Mouse (Mus musculus): ENCODE measurements at regions not wholly inside any gene's neighbourhood (a gene's known extent, or its start where the extent isn't known, plus 50 kb on each side); places are given as distances from the start of the nearest gene placed in this dataset.
A peak's percentile ranks its signal among the peaks of the same experiment; 100 is the strongest.

DNA sequence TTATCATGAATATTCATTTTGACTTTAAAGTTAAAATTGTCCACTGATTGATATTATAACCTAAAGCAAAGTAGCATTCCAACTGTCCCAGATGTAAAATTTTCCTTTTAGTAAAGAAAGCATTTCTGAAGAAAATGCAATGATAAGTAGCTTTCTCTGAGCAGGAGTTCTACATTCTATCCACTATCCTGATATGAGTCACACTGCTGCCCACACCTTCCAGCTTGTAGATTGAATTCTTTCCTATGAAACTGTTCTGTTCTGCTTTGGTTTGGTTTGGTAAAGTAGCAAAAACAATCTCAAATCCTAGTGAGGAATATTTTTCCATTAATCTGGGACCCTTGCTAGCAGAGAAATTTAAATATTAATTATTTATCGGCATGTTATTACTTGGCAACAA is 304.4 kb downstream of the Ube2cbp start:
- H3K9ac ChIP-seq (ENCODE audit: low read length), result no peak overlapping the region
- DNase-seq (ENCODE audit: low spot score) (no peak), ATAC-seq (replicated peaks; ENCODE audit: low FRiP score) (no peak)
- no peaks in the 10 kb centered on the region for H3K9me3 ChIP-seq (ENCODE audit: control insufficient read depth, low read length)
- no peak overlapping the region for H3K4me3 ChIP-seq (ENCODE audit: low read depth, low read length)
- no peaks in the 10 kb centered on the region for H3K4me1 ChIP-seq (replicated peaks; ENCODE audit: control insufficient read depth, insufficient read depth, low read length)
- no peaks in the 10 kb centered on the region for H3K27me3 ChIP-seq (ENCODE audit: control insufficient read depth, insufficient read depth, low read length)
- no peak overlapping the region for H3K27ac ChIP-seq (ENCODE audit: low read depth, low read length)
- no peak overlapping the region for H3K4me2 ChIP-seq (ENCODE audit: low read depth, low read length, severe bottlenecking)
- H3K36me3 ChIP-seq (ENCODE audit: control insufficient read depth, insufficient read depth, low read length), result no peaks in the 10 kb centered on the region
- WGBS, result 84% methylated on average over 1 of the region's 1 CpGs

DNA sequence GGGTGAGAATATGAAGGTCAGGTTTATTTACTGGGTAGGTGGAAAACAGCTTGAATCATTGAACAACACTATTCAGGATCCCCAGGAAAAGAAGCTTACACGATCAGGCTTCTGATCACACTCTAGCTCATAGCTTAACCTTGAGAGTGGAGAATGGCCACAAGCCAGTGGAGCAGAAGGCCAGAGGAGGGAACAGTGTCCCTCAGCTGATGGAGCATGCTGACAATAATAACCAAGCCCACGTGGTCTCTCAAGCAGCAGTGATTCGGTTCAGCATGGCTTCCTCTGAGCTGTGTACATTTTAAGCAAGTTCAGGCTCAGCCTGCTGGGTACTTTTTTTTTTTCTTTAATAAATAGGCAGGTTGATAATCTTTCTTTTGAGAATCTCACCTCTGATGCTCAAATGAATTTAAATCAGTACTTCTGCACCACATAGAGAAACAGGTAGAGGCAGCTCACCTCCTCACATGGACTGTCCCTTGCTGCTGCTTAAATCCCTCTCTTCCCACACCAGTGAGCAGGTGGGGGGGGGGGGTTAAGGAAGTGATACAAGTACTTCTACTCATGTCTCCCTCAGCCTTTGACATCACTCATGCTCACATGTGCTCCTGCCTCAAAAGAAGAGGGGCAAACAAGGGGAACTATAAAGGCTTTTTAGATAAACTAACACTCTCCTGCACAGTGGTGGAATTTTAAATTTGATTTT is 298.2 kb downstream of the Ube2cbp start:
- Histone ChIP-seq H3K27me3 (ENCODE audit: control insufficient read depth, insufficient read depth, low read length) (no peaks in the 10 kb centered on the region), H3K36me3 (ENCODE audit: control insufficient read depth, insufficient read depth, low read length) (no peaks in the 10 kb centered on the region), H3K9ac (ENCODE audit: low read length) (no peak overlapping the region), H3K4me1 (replicated peaks; ENCODE audit: control insufficient read depth, insufficient read depth, low read length) (no peaks in the 10 kb centered on the region; the same call in 1 of the 2 replicates), H3K27ac (ENCODE audit: low read depth, low read length) (no peak overlapping the region), H3K4me2 (ENCODE audit: low read depth, low read length, severe bottlenecking) (no peak overlapping the region), H3K4me3 (ENCODE audit: low read depth, low read length) (no peak overlapping the region), H3K9me3 (ENCODE audit: control insufficient read depth, low read length) (no peaks in the 10 kb centered on the region)
- ATAC-seq (replicated peaks; ENCODE audit: low FRiP score) (no peak), DNase-seq (ENCODE audit: low spot score) (no peak)
- 65% methylated on average over 3 of the region's 3 CpGs for WGBS

DNA sequence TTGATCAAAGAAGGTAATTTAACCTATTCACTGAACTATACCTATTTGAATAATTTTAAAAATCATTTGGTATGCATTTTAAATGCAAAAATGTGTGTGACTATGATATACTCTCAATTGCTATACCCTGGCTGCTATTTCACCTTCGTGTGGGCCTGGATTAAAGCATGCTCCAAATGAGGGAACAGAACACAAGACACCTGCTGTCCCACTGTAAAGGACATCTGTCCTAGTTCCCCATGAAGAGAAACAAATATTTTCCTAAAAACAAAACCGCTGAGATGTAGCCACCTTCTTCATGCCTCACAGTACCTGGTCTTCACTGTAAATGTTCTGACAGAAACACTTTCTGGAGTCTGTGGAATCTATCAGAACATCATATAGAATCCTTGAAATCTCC is 294.0 kb downstream of the Ube2cbp start:
- H3K36me3 ChIP-seq (ENCODE audit: control insufficient read depth, insufficient read depth, low read length), result no peaks in the 10 kb centered on the region
- no peak overlapping the region for H3K4me3 ChIP-seq (ENCODE audit: low read depth, low read length)
- H3K9ac ChIP-seq (ENCODE audit: low read length), result no peak overlapping the region
- H3K4me1 ChIP-seq (replicated peaks; ENCODE audit: control insufficient read depth, insufficient read depth, low read length), result no peaks in the 10 kb centered on the region; the same call in 1 of the 2 replicates
- no peak overlapping the region for H3K27ac ChIP-seq (ENCODE audit: low read depth, low read length)
- DNase-seq (ENCODE audit: low spot score), result no peak
- WGBS, result 86% methylated on average over 2 of the region's 2 CpGs
- no peaks in the 10 kb centered on the region for H3K9me3 ChIP-seq (ENCODE audit: control insufficient read depth, low read length)
- no peak for ATAC-seq (replicated peaks; ENCODE audit: low FRiP score)
- H3K27me3 ChIP-seq (ENCODE audit: control insufficient read depth, insufficient read depth, low read length), result no peaks in the 10 kb centered on the region
- H3K4me2 ChIP-seq (ENCODE audit: low read depth, low read length, severe bottlenecking), result no peak overlapping the region

DNA sequence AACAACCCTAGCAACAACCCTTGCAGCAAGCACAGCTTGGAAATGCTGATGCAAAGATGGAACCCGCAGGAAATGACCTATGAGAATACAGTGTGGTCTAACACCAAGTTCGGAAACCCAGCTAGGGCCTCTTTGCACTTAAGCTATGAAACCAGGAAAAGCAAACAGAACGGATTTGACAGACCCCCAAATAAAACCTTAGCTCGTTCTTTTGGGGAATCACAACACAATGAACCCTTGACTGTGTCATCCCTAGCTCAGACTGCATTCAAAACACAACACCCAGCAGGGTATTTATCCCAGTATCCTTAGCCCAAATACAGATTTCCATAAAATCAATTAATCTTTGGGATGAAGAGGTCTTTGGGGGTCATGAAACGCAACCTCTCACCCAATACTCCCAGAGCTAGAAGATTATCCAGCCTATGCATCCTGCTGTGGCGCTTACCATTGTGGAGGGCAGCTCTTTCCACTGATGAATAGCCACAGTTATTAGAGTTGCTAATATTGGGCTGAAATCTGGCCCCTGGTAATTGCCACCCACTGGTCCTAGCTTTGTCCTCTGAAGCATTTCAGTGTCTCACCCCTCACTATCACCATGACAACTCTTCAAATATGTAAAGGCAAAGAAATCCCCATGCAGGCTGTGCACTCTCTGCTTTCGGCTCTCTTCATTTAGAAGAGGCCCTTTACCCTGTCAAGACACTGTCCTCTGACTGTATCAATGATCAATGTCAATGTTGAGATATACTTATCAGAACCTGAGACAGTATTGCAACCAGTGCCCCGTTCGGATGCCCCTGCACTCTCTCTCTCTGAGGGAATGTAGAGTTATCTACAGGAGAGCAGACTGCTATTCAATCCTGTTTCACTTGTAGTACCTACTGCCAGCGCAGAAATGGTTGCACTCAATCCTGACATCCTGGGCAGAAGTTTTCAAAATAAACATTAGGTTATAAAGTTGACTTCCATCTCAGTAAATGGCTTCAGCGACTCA is 277.7 kb downstream of the Ube2cbp start:
- Histone ChIP-seq H3K27ac (ENCODE audit: low read depth, low read length) (no peak overlapping the region), H3K4me2 (ENCODE audit: low read depth, low read length, severe bottlenecking) (no peak overlapping the region), H3K9ac (ENCODE audit: low read length) (no peak overlapping the region), H3K9me3 (ENCODE audit: control insufficient read depth, low read length) (no peaks in the 10 kb centered on the region), H3K4me1 (replicated peaks; ENCODE audit: control insufficient read depth, insufficient read depth, low read length) (peaks cover 8% of the 10 kb centered on the region; the same call in 1 of the 2 replicates), H3K36me3 (ENCODE audit: control insufficient read depth, insufficient read depth, low read length) (no peaks in the 10 kb centered on the region), H3K27me3 (ENCODE audit: control insufficient read depth, insufficient read depth, low read length) (no peaks in the 10 kb centered on the region), H3K4me3 (ENCODE audit: low read depth, low read length) (no peak overlapping the region)
- ATAC-seq (replicated peaks; ENCODE audit: low FRiP score), result peak; percentile 91
- peak; percentile 59 for DNase-seq (ENCODE audit: low spot score)
- 25% methylated on average over 11 of the region's 11 CpGs for WGBS

DNA sequence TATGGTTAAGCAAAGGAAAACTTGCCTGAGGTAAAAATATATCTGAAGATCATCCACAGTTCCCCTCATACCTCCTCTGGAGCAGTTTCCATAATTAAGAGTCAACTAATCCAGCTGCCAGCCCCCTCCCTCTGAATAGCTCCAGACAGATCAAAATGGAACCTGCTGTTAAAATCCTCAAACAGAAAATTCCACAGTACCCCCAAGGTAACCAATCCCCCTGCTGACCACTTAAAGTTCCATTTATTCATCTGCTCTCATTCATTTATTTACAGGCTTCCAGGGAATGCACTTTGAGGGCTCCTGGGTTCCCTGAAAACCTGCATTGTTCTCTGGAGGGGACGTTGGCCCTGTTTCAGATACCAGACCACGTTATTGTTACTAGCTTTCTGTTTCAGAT is 275.9 kb downstream of the Ube2cbp start:
- no peak for DNase-seq (ENCODE audit: low spot score)

DNA sequence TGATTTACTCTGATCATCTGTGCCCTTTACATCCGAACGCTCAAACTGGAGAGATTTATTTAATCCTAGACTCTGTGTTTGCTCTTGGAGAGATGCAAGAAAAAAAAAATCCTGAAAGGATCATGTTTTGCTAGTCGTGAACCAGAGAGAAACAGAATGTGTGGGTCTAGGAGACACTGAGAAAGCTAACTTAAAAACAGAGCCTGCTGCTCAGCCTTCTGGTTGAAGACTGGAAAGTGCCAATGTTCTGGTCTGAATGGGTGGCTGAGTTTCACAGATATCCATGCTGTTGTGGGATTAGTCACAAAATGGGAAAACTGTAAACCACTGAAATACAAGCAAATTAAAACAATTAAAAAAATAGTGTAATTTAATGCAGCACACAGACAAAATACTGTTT is 259.7 kb downstream of the Ube2cbp start:
- no peaks in the 10 kb centered on the region for H3K4me1 ChIP-seq (replicated peaks; ENCODE audit: control insufficient read depth, insufficient read depth, low read length)
- no peaks in the 10 kb centered on the region for H3K36me3 ChIP-seq (ENCODE audit: control insufficient read depth, insufficient read depth, low read length)
- H3K9me3 ChIP-seq (ENCODE audit: control insufficient read depth, low read length), result no peaks in the 10 kb centered on the region
- DNase-seq (ENCODE audit: low spot score) (no peak), ATAC-seq (replicated peaks; ENCODE audit: low FRiP score) (no peak)
- no peak overlapping the region for H3K9ac ChIP-seq (ENCODE audit: low read length)
- no peak overlapping the region for H3K4me3 ChIP-seq (ENCODE audit: low read depth, low read length)
- H3K4me2 ChIP-seq (ENCODE audit: low read depth, low read length, severe bottlenecking), result no peak overlapping the region
- H3K27me3 ChIP-seq (ENCODE audit: control insufficient read depth, insufficient read depth, low read length), result no peaks in the 10 kb centered on the region
- 83% methylated on average over 3 of the region's 3 CpGs for WGBS
- no peak overlapping the region for H3K27ac ChIP-seq (ENCODE audit: low read depth, low read length)

More for the DNA sequence above, 275.9 kb downstream of the Ube2cbp start:
- Histone ChIP-seq H3K36me3 (ENCODE audit: control insufficient read depth, insufficient read depth, low read length) (no peaks in the 10 kb centered on the region), H3K27ac (ENCODE audit: low read depth, low read length) (no peak overlapping the region), H3K4me1 (replicated peaks; ENCODE audit: control insufficient read depth, insufficient read depth, low read length) (peaks cover 8% of the 10 kb centered on the region; the same call in 1 of the 2 replicates), H3K4me2 (ENCODE audit: low read depth, low read length, severe bottlenecking) (no peak overlapping the region), H3K9me3 (ENCODE audit: control insufficient read depth, low read length) (no peaks in the 10 kb centered on the region), H3K27me3 (ENCODE audit: control insufficient read depth, insufficient read depth, low read length) (no peaks in the 10 kb centered on the region), H3K9ac (ENCODE audit: low read length) (no peak overlapping the region), H3K4me3 (ENCODE audit: low read depth, low read length) (no peak overlapping the region)
- WGBS, result 4% methylated on average over 2 of the region's 2 CpGs
- ATAC-seq (replicated peaks; ENCODE audit: low FRiP score), result peak; percentile 33

DNA sequence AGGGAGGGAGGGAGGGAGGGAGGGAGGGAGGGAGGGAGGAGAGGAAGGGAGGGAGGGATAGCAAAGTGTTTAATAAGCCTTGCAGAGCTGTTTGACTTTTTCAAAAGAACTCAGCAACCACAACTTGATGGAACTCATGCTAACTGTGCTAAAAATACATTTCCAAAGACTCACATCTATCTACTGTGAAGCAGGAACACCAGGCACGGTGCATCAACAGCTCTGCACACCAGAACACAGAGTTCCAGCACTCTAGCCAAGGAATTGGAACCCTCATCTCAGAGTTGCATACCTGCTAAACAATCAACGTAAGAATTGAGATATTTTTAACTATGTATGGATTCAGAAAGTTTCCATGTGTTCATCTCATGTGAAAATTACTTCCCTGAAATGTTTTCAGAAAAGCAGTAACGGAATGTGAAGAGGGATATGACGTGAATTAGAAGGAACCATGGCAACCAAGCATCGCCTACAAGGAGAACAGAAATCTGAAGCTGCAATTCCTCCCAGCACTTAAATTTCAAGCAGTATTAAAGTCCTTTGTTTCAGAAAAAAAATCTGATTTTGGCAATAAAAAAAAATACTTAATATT is 256.3 kb downstream of the Ube2cbp start:
- no peak for DNase-seq (ENCODE audit: low spot score)
- Histone ChIP-seq H3K9me3 (ENCODE audit: control insufficient read depth, low read length) (no peaks in the 10 kb centered on the region), H3K4me2 (ENCODE audit: low read depth, low read length, severe bottlenecking) (no peak overlapping the region), H3K27ac (ENCODE audit: low read depth, low read length) (no peak overlapping the region), H3K36me3 (ENCODE audit: control insufficient read depth, insufficient read depth, low read length) (no peaks in the 10 kb centered on the region), H3K4me1 (replicated peaks; ENCODE audit: control insufficient read depth, insufficient read depth, low read length) (no peaks in the 10 kb centered on the region), H3K4me3 (ENCODE audit: low read depth, low read length) (no peak overlapping the region), H3K27me3 (ENCODE audit: control insufficient read depth, insufficient read depth, low read length) (no peaks in the 10 kb centered on the region), H3K9ac (ENCODE audit: low read length) (no peak overlapping the region)
- ATAC-seq (replicated peaks; ENCODE audit: low FRiP score), result no peak
- WGBS, result 84% methylated on average over 5 of the region's 5 CpGs

DNA sequence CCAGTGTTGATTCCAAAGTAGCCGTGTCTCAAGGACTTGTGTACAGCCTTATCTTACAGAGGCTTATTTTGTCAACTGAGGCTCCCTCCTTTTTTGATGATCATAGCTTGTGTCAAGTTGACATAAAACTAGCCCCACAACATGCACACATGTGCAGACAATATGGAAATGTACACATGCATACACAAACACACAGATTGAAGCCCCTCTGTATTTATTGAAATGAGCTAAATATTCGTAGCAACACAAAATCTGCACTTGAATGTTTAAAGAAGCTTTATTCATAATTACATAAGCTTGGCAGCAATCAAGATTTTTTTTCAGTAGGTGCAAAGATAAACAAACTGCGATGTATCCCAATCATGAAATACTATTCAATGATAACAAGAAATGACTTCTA is 253.5 kb downstream of the Ube2cbp start:
- no peak overlapping the region for H3K27ac ChIP-seq (ENCODE audit: low read depth, low read length)
- H3K4me2 ChIP-seq (ENCODE audit: low read depth, low read length, severe bottlenecking), result no peak overlapping the region
- H3K36me3 ChIP-seq (ENCODE audit: control insufficient read depth, insufficient read depth, low read length), result no peaks in the 10 kb centered on the region
- ATAC-seq (replicated peaks; ENCODE audit: low FRiP score) (no peak), DNase-seq (ENCODE audit: low spot score) (no peak)
- H3K9me3 ChIP-seq (ENCODE audit: control insufficient read depth, low read length), result no peaks in the 10 kb centered on the region
- no peaks in the 10 kb centered on the region for H3K27me3 ChIP-seq (ENCODE audit: control insufficient read depth, insufficient read depth, low read length)
- 92% methylated on average over 3 of the region's 3 CpGs for WGBS
- H3K4me3 ChIP-seq (ENCODE audit: low read depth, low read length), result no peak overlapping the region
- no peaks in the 10 kb centered on the region for H3K4me1 ChIP-seq (replicated peaks; ENCODE audit: control insufficient read depth, insufficient read depth, low read length)
- H3K9ac ChIP-seq (ENCODE audit: low read length), result no peak overlapping the region
